Mouse (Mus musculus): ENCODE measurements around the gene Nfia. TPM values are rescaled to one million over a fixed set of nuclear protein-coding genes. Genes with fewer than 3 reads are reported as not detected.

Gene Nfia
- polyA plus RNA-seq (2015; fragmentation: Nextera tagmentation; extraction: Ambion mirVana), result 59.9 and 71.0 TPM in 2 replicates

DNA sequence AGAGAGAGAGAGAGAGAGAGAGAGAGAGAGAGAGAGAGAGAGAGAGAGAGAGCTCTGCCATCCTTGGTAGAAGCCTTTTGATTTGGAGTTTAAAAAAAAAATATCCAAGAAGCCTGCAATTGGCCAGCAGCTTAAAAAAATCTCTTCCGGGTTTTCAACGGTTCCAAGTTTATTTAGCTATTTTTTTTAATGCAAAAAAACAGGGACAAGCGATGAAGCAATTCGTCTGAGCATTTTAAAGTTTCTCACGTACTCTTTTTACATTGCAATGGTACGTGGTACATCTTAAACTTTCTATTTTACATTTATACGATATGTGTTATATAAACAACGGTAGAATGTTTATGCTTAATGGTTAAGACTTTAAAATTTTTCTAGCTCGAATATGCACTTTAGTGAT is at the start of gene Nfia:
TSS of gene Nfia (plus strand) at position 94 of the 400 bp plus-strand sequence.
- Histone ChIP-seq H3K4me2 (peak within 1 kb of the TSS; percentile 79), H3K27ac (peak within 1 kb of the TSS; percentile 96), H3K36me3 (no peaks in the 10 kb centered on the region), H3K9me3 (no peaks in the 10 kb centered on the region), H3K9ac (peak within 1 kb of the TSS; percentile 66), H3K4me3 (peak within 1 kb of the TSS; percentile 46), H3K4me1 (peaks cover 27% of the 10 kb centered on the region), H3K27me3 (no peaks in the 10 kb centered on the region)
- ATAC-seq (ENCODE audit: insufficient number of reproducible peaks, insufficient read depth, low FRiP score, low TSS enrichment, low read depth), result no peak
- under 1% methylated on average over 9 of the region's 9 CpGs for WGBS

DNA sequence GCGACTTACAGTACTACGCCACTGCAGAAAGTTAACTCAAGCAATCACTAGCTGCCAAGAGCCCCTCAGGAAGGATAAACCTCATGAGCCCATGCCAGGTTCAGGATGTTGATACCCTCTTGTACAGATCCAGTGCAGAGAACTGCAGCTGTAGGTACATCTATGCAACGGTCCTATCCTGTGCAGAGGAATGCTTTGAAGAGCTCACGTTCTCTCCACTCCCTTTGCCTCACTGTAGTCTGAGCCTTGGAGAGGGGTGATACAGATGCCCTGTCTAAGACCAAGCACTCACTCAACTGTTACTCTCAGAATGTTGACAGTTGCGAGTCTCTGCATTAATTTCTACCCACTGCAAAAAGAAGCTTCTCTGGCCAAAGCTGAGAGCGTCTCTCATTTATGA is 49.2 kb upstream of the Nfia start:
- H3K9me3 ChIP-seq, result no peaks in the 10 kb centered on the region
- no peak overlapping the region for H3K4me2 ChIP-seq
- no peak overlapping the region for H3K4me3 ChIP-seq
- H3K9ac ChIP-seq, result no peak overlapping the region
- WGBS, result 87% methylated on average over 6 of the region's 6 CpGs
- ATAC-seq (ENCODE audit: insufficient number of reproducible peaks, insufficient read depth, low FRiP score, low TSS enrichment, low read depth), result no peak
- H3K4me1 ChIP-seq, result no peaks in the 10 kb centered on the region
- H3K36me3 ChIP-seq, result no peaks in the 10 kb centered on the region
- H3K27ac ChIP-seq, result no peak overlapping the region
- H3K27me3 ChIP-seq, result no peaks in the 10 kb centered on the region

DNA sequence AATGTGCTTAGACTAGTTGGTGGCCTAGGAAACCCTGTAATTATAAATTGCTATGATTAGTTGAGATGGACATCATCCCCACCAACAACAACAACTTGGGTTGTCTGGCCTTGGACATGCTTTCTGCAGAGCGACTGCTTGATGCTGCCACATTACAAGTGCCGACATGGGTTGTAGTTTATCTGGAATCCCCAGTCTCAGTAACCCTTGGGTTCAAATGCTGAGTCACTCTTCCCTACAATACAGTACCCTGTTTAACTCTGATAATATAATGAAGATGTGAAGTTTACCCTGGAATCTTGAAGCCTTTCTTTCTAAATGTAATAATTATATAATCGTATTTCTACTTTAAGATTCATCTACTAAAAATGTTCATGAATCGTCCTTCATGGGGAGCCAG is 44.0 kb upstream of the Nfia start:
- Histone ChIP-seq H3K4me1 (peaks cover 1% of the 10 kb centered on the region; the same call in 1 of the 2 replicates), H3K4me3 (no peak overlapping the region), H3K27ac (no peak overlapping the region), H3K36me3 (no peaks in the 10 kb centered on the region), H3K9ac (no peak overlapping the region), H3K9me3 (no peaks in the 10 kb centered on the region), H3K27me3 (no peaks in the 10 kb centered on the region), H3K4me2 (no peak overlapping the region)
- no peak for ATAC-seq (ENCODE audit: insufficient number of reproducible peaks, insufficient read depth, low FRiP score, low TSS enrichment, low read depth)
- WGBS, result 96% methylated on average over 4 of the region's 4 CpGs

DNA sequence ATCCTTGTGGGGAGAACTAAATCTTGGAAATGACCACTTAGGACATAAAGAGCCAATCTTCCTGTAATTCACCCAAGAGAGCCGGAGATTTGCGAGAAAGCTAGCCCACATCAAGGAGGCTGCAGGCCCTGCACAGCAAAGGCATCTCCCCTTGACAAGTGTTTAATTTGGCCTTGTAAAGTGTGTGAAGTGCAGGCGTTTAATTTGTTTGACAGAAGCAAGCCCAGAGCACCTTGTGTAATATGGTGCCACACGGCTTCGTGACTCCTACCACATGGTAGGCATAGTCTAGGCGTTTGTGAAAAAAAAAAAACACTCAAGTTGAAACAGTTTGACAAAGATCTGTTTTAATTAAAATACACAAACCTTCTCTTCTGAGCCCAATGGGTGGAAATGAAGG is 42.5 kb upstream of the Nfia start:
- H3K4me1 ChIP-seq, result peaks cover 3% of the 10 kb centered on the region; the same call in 1 of the 2 replicates
- H3K27me3 ChIP-seq, result no peaks in the 10 kb centered on the region
- no peaks in the 10 kb centered on the region for H3K36me3 ChIP-seq
- H3K27ac ChIP-seq, result no peak overlapping the region
- no peak overlapping the region for H3K4me3 ChIP-seq
- H3K9me3 ChIP-seq, result no peaks in the 10 kb centered on the region
- WGBS, result 74% methylated on average over 6 of the region's 6 CpGs
- no peak for ATAC-seq (ENCODE audit: insufficient number of reproducible peaks, insufficient read depth, low FRiP score, low TSS enrichment, low read depth)
- H3K9ac ChIP-seq, result no peak overlapping the region
- no peak overlapping the region for H3K4me2 ChIP-seq

DNA sequence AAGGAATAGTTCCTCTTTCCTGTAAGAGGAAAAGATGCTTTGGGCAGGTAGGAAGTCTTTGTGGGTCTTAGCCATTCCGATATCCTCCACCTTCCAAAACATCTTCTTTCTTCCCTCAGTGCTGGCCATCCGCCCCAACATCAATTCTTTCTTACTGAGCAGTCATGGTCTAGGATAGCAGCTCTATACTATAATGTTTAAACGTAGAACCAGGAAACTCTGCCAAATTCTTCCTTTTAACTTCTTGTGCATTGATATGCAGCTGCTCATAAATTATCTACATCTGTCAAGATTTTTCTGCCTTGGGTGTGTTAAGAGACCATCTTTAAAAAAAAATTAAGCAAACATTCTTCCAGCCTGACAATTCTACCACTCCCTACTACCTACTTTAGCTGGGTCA is 42.1 kb upstream of the Nfia start:
- peaks cover 3% of the 10 kb centered on the region; the same call in 1 of the 2 replicates for H3K4me1 ChIP-seq

DNA sequence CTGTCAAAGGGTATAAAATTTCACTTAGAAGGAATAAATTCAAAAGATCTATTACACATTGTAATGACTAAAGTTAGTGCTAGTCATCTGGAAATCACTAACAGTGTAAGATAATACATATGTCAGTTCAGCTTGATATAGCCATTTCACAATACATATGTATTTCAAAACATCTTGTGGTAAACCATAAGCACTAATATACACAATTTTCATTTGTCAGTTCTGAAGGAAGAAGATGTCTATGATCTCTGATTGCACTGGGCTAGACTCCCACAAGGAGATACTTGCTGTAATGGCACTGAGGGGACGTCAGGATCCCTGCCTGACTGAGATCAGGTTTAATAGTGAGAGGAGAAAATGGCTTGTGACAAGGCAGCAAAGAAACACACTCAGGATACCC is 39.1 kb upstream of the Nfia start:
- no peak overlapping the region for H3K4me3 ChIP-seq
- peaks cover 3% of the 10 kb centered on the region; the same call in 1 of the 2 replicates for H3K4me1 ChIP-seq
- H3K36me3 ChIP-seq, result no peaks in the 10 kb centered on the region
- WGBS, result 16% methylated on average over 1 of the region's 1 CpGs
- no peak overlapping the region for H3K4me2 ChIP-seq
- no peaks in the 10 kb centered on the region for H3K27me3 ChIP-seq
- ATAC-seq (ENCODE audit: insufficient number of reproducible peaks, insufficient read depth, low FRiP score, low TSS enrichment, low read depth), result no peak
- H3K9ac ChIP-seq, result no peak overlapping the region
- H3K9me3 ChIP-seq, result no peaks in the 10 kb centered on the region
- no peak overlapping the region for H3K27ac ChIP-seq

More for the DNA sequence above, 42.1 kb upstream of the Nfia start:
- Histone ChIP-seq H3K9ac (no peak overlapping the region), H3K27me3 (no peaks in the 10 kb centered on the region), H3K4me3 (no peak overlapping the region), H3K36me3 (no peaks in the 10 kb centered on the region), H3K4me2 (no peak overlapping the region), H3K9me3 (no peaks in the 10 kb centered on the region), H3K27ac (no peak overlapping the region)
- no peak for ATAC-seq (ENCODE audit: insufficient number of reproducible peaks, insufficient read depth, low FRiP score, low TSS enrichment, low read depth)
- 72% methylated on average over 3 of the region's 3 CpGs for WGBS

DNA sequence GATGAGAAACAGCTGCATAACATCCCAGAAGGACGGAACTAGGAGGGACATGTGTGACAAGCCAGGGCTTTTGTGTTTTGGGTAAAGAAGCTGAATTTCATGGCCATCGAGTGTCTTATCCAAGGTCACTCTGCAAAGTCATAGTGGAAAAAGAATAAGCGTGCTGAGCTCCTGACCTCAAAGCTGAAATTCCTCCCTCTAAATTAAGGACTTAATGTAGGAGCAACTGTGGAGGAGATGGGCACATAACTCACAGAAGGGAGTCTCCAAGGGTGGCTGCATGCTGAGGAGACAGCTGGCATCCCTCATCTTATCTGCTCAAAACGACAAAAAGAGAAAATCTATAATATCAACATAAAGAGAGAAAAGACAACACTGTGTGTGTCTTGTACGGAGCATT is 28.6 kb upstream of the Nfia start:
- 65% methylated on average over 5 of the region's 5 CpGs for WGBS
- Histone ChIP-seq H3K4me3 (no peak overlapping the region), H3K9me3 (no peaks in the 10 kb centered on the region), H3K9ac (no peak overlapping the region), H3K4me1 (peaks cover 9% of the 10 kb centered on the region), H3K27ac (no peak overlapping the region), H3K27me3 (peaks cover 7% of the 10 kb centered on the region; the same call in 1 of the 2 replicates), H3K36me3 (no peaks in the 10 kb centered on the region), H3K4me2 (no peak overlapping the region)
- ATAC-seq (ENCODE audit: insufficient number of reproducible peaks, insufficient read depth, low FRiP score, low TSS enrichment, low read depth), result no peak

DNA sequence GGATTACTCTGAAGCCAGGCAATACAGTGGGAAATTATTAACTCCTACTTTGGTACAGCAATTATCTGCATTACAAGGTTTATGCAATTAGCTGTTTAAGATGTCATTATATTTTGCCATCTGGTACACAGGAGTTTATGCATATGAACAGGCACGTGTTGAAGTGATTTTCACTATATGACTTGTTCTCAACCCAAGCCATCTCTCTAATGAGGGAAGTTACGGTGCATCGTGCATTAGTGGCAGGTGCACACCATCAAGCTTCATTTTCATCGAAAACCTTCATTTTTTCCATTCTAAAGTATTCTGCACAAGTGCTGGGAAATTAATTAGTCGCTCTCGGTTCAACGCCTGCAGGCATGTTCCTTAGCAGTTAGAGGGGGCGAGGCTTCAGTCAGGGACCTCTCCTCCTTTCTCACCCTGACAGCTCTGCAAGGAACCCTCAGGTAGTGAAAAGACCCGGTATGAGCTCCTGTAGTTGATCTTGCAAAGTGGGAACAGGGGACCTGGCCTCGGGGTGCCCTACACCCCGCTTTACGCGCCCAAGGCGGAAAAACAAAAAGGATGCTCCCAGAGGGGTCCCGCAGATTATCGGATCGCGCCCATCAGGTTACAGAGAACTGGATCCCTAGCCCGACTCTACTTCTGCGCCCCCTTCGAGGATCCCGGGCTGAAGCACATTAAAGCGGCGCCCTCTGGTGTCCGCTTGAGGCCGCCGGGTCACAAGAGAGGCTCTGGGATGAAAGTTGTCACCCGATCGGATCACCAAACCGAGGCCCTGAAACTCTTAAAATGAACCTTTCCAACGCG is 27.0 kb upstream of the Nfia start:
- WGBS, result 6% methylated on average over 32 of the region's 32 CpGs
- H3K27ac ChIP-seq, result no peak overlapping the region
- no peak for ATAC-seq (ENCODE audit: insufficient number of reproducible peaks, insufficient read depth, low FRiP score, low TSS enrichment, low read depth)

DNA sequence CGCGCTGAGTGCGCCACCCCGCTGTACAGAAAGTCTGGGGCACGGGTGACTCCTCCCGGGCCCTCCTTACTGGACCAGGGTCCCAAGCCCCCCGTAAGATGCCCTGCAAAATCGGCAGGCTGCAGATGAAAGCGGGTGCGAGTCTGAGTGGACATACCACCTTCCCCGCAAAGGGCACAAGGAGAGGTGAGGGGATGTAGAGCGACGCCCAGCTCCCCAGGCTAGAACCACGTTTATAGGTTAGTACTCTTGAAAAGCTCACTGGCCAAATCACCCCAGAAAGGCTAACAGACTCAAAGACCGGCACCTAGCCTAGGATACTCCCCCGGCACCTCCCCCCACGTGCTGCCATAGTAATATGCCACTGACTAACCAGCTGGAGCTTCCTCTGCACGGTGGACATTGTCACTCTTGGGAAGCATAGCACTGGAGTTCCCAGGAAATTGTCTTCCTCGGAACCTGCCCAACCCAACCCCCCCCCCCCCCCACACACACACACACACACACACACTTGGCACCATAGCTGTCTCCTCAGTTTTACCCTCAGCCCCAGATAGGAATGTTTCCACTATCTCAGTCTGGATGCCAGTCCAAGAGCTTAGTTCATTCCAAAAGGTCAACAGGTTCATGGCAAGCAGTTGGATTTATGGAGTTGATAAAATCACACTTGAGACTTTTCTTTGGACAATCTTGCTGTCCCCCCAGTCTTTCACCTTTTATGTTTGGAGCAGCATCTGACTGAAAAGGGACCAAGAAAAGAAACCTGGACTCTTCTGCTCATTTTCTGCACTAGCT is 26.2 kb upstream of the Nfia start:
- no peak for ATAC-seq (ENCODE audit: insufficient number of reproducible peaks, insufficient read depth, low FRiP score, low TSS enrichment, low read depth)
- Histone ChIP-seq H3K9ac (peak overlapping the region; percentile 70), H3K4me1 (peaks cover 15% of the 10 kb centered on the region), H3K36me3 (no peaks in the 10 kb centered on the region), H3K4me3 (peak overlapping the region; percentile 43), H3K4me2 (peak overlapping the region; percentile 73), H3K27ac (no peak overlapping the region), H3K9me3 (no peaks in the 10 kb centered on the region), H3K27me3 (peaks cover 12% of the 10 kb centered on the region; the same call in 1 of the 2 replicates)
- WGBS, result 13% methylated on average over 19 of the region's 19 CpGs

More for the DNA sequence above, 27.0 kb upstream of the Nfia start:
- Histone ChIP-seq H3K36me3 (no peaks in the 10 kb centered on the region), H3K4me3 (peak overlapping the region; percentile 43), H3K27me3 (peaks cover 12% of the 10 kb centered on the region; the same call in 1 of the 2 replicates), H3K4me2 (peak overlapping the region; percentile 73), H3K4me1 (peaks cover 9% of the 10 kb centered on the region), H3K9me3 (no peaks in the 10 kb centered on the region), H3K9ac (peak overlapping the region; percentile 70)

DNA sequence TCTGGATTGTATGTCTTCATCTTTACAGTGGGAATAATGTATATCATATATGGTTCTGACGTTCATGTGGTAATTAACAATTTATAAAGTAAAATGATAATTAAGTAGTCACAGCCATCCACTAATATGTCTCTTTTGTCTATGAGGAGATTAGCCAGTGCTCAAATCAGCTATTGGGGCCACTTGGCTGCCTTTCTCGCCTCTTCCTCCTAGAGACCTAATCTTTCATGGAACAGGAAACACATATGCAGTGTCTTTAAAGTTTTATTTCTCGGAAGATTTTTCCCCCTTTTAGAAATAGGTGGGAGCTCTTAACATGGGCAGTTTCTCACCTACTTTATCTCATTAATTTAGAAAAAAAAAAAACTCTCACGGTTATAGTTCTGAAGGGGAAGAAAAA is 22.1 kb upstream of the Nfia start:
- 42% methylated on average over 4 of the region's 4 CpGs for WGBS
- peaks cover 33% of the 10 kb centered on the region for H3K27me3 ChIP-seq
- H3K9me3 ChIP-seq, result no peaks in the 10 kb centered on the region
- H3K27ac ChIP-seq, result no peak overlapping the region
- no peak overlapping the region for H3K4me2 ChIP-seq
- no peaks in the 10 kb centered on the region for H3K36me3 ChIP-seq
- H3K9ac ChIP-seq, result no peak overlapping the region
- no peak for ATAC-seq (ENCODE audit: insufficient number of reproducible peaks, insufficient read depth, low FRiP score, low TSS enrichment, low read depth)
- H3K4me1 ChIP-seq, result peaks cover 30% of the 10 kb centered on the region
- H3K4me3 ChIP-seq, result no peak overlapping the region

DNA sequence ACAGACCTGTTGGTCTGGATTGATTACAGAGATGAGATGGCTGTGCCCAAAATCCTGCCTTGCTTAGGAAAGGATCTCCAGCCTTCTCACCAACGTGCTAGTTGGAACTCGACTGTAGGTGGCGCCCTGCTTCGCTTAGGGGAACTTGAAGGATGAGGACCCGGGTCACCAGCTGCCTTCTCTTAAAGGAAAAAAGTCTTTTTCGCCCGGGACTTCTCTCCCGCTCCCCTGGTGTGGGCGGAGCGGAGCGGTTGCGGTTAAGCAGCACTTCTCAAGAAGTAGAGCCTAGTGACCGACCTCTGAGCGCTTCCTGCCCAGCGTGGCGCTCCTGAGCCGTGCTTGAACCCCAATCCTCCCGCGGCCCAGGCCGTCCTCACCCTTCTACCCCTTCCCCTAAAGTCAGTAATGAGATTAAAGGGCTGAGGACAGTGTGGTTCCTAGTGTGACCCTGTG is 21.5 kb upstream of the Nfia start:
- Histone ChIP-seq H3K27ac (peak overlapping the region; percentile 74), H3K4me1 (peaks cover 26% of the 10 kb centered on the region), H3K36me3 (no peaks in the 10 kb centered on the region), H3K9ac (peak overlapping the region; percentile 77), H3K4me3 (peak overlapping the region; percentile 52), H3K4me2 (peak overlapping the region; percentile 90), H3K27me3 (peaks cover 38% of the 10 kb centered on the region), H3K9me3 (no peaks in the 10 kb centered on the region)
- ATAC-seq (ENCODE audit: insufficient number of reproducible peaks, insufficient read depth, low FRiP score, low TSS enrichment, low read depth), result peak; percentile 85
- WGBS, result under 1% methylated on average over 20 of the region's 20 CpGs
